Mouse (Mus musculus) kidney, adult 2 months (tissue): Measurements from ENCODE around the gene Foxp1. TPM values are rescaled to one million over a fixed set of nuclear protein-coding genes. Genes with fewer than 3 reads are reported as not detected.
A peak's percentile ranks its signal among the peaks of the same experiment; 100 is the strongest.

ENCODE experiments used
- DNase-seq: peaks from one replicate; pipeline ENCODE4 v3.0.0; 2021
- H3K27ac ChIP-seq: fragments of 200-500 bp; 2 replicates; pipeline ENCODE4 v1.5.1; 2012; ENCODE audit warnings: low read depth, low read length, control low read depth, inconsistent platforms; ENCODE audit not compliant: insufficient read depth
- H3K27me3 ChIP-seq: fragments of 200-500 bp; replicated peaks from 2 replicates; pipeline ENCODE4 v1.6.1; 2012; ENCODE audit warnings: mild to moderate bottlenecking, moderate library complexity, low read length, inconsistent platforms; ENCODE audit not compliant: control insufficient read depth, insufficient read depth
- H3K36me3 ChIP-seq: fragments of 200-500 bp; 2 replicates; pipeline ENCODE4 v1.6.1; 2012; ENCODE audit warnings: mild to moderate bottlenecking, moderate library complexity, low read length, inconsistent platforms; ENCODE audit not compliant: control insufficient read depth, insufficient read depth
- H3K4me1 ChIP-seq: fragments of 200-500 bp; 2 replicates; pipeline ENCODE4 v1.6.1; 2011; ENCODE audit warnings: low read length; ENCODE audit not compliant: control insufficient read depth, insufficient read depth
- H3K4me3 ChIP-seq: fragments of 200-500 bp; 2 replicates; pipeline ENCODE4 v1.5.1; 2011; ENCODE audit warnings: mild to moderate bottlenecking, low read depth, low read length, control low read depth; ENCODE audit not compliant: insufficient read depth
- CTCF ChIP-seq: fragments of 200-500 bp; conservative IDR thresholded peaks from 2 replicates; pipeline ENCODE4 v1.5.1; 2011; ENCODE audit warnings: low read depth, mild to moderate bottlenecking, control low read depth, low read length, moderate library complexity, mixed read lengths; ENCODE audit not compliant: insufficient read depth, insufficient read length
- POLR2A ChIP-seq: fragments of 200-500 bp; IDR thresholded peaks from one replicate; pipeline ENCODE4 v1.6.1; 2011; ENCODE audit warnings: low read depth, low read length, control low read depth
- WGBS: fragments of 180-500 bp; shearing (Covaris S2); methylation state at CpG from one replicate; pipeline ENCODE4 v1.1.7; 2018; 5-methylcytosine and 5-hydroxymethylcytosine counted together
- polyA plus RNA-seq: library from polyadenylated mRNA; depleted of rRNA; stranded (reverse); fragments of >200 nt; gene quantifications from 2 replicates; pipeline ENCODE4 v1.2.3, GENCODE M21; 2012

Gene Foxp1
- polyA plus RNA-seq, 1 experiment, result 32.8 TPM

DNA sequence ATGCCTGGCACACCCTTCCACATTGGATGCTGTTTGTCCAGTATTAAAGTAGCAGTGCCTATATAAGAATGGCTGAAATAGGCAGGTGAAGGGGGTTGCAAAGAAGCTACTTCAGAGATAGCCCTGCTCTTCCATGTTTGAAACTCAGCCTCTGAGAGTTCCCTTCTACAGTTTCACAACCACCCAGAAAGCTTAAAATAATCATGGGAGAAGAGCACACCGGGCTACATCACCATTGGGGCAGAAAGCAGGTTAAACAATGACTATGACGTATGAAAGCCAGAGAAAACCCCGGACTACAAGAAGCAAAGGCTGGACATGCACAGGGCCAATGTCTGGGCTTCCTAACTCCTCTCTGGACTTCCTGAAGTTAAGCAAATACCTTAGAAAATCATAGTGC, 250.3 kb downstream of the Foxp1 start:
- H3K27ac ChIP-seq, result no peak overlapping the region
- no peaks in the 10 kb centered on the region for H3K27me3 ChIP-seq
- TF ChIP-seq CTCF (no peak), POLR2A (no peak)
- H3K4me3 ChIP-seq, result no peak overlapping the region
- H3K4me1 ChIP-seq, result peaks cover 19% of the 10 kb centered on the region
- H3K36me3 ChIP-seq, result no peaks in the 10 kb centered on the region
- peak; percentile 41 for DNase-seq
- 39% methylated on average over 3 of the region's 3 CpGs for WGBS

DNA sequence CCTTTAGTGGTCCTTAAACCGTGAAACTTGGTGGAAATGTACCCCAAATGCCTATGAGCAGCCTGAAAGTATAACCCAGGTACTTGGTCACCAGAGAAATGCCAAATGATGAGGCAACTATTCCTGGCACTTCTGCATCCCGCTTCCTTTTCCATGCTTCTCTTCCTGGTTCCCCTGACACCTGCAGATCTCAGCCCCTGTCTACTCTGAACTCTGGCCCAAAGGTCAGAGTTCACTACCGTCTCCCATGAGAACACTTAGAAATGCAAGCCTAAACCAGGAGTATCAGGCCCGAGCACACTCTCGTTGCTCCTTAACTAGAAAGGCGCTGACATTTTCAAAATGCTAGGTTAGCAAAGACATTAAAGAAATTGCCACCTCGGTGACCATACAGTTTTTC, 250.8 kb downstream of the Foxp1 start:
- TF ChIP-seq CTCF (no peak), POLR2A (no peak)
- Histone ChIP-seq H3K4me1 (peaks cover 19% of the 10 kb centered on the region), H3K27me3 (no peaks in the 10 kb centered on the region), H3K4me3 (no peak overlapping the region), H3K36me3 (no peaks in the 10 kb centered on the region), H3K27ac (no peak overlapping the region)
- DNase-seq, result peak; percentile 56
- WGBS, result 56% methylated on average over 7 of the region's 7 CpGs

DNA sequence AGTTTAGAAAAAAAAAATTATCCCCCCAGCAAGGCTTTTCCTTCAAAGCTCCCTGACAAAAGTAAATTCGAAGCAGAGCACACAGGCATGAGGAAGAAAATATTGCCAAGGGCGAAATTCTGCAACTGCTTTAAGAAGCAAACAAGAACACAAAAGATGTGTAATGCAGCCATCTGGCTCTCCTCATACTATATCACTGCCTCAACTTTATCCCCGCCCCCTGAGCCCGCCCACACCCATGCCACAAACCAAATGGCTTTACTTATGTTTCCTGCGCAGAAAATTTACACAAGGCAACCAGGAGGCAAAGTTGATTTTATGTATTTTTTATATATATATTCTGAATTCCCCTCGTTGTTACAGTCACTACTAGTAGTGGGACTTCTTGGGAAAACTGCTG, 252.6 kb downstream of the Foxp1 start:
- Histone ChIP-seq H3K4me3 (no peak overlapping the region), H3K36me3 (no peaks in the 10 kb centered on the region), H3K27ac (no peak overlapping the region), H3K4me1 (peaks cover 19% of the 10 kb centered on the region), H3K27me3 (no peaks in the 10 kb centered on the region)
- DNase-seq, result no peak
- TF ChIP-seq POLR2A, result no peak
- no peak for TF ChIP-seq CTCF
- WGBS, result 73% methylated on average over 6 of the region's 6 CpGs

DNA sequence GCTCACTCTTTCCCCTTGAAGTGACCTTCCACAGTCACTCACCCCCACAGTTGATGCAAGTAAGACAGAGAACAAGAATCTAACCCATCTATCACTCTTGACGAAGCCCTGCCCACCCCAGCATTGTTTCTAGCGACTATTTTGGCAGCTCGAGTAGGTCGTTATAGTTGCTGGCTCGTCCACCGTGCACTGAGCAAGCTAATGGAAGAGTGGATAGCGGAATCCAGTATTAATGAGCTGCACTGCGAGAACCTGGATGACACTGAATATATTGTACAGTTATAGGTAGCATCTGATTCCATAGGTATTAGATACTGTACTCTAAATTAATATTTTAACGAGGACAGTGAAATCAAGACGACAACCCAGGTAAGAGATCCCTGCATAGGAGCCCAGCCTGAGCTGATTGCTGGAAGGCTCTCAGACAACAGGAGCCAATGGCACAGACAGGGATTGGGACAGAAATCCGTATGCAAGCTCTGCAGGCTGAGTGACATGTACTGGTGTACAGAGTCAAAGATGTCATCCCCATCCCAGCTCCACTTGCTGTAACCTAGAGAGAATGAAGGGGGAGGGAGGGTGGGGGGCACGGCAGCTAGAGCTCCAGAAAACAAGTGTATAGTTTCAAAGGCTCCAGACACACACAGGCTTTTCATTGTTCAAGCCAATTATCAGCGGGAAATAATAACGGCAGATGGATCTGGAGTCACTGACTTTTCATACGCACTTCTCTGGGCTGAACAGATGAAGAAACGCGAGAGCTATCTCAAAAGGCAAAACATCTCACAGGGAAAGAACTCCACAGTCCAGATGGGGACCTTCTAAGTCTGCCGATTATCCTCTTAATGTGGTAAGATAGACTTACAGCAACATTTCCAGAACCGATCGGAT, 254.1 kb downstream of the Foxp1 start:
- TF ChIP-seq POLR2A (no peak), CTCF (no peak)
- Histone ChIP-seq H3K4me1 (peaks cover 19% of the 10 kb centered on the region), H3K36me3 (no peaks in the 10 kb centered on the region), H3K27ac (no peak overlapping the region), H3K4me3 (no peak overlapping the region), H3K27me3 (no peaks in the 10 kb centered on the region)
- WGBS, result 83% methylated on average over 20 of the region's 20 CpGs
- DNase-seq, result no peak

DNA sequence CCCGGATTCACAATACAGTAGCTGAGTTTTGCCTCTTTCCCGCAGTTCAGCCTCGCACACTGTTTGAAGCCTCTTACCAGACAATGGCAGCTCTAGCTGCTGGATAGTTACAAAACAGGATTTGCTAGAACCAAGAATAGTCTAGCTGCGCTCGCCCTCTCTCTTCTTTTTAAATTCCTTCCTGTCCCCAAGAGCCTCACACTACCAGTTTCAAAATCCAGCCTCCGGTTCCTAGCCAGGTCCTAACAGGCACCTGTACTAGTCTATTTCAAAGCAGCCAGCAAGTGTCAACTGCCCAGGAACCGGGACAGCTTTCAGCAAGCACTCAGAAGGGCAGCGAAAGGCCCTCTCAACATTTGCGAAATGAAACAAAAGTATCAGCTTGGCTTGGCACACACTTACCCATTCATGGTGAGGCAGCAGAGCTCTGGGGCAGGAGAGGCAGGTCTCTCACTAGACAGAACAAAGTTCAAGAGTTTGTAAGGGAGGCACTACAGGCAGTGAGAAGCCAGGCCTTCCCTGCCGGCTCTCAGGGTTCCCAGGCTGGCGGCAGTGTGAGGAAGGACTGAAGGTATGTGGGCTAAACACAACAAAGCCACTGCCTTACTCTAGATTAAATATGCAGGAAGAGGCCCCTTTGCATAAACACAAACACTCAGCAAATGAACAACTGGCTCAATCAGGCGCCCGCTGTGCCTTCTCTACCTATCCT, 256.4 kb downstream of the Foxp1 start:
- Histone ChIP-seq H3K27ac (no peak overlapping the region; the same call in 1 of the 2 replicates), H3K4me1 (peaks cover 5% of the 10 kb centered on the region; the same call in 1 of the 2 replicates), H3K36me3 (no peaks in the 10 kb centered on the region), H3K27me3 (no peaks in the 10 kb centered on the region), H3K4me3 (peak overlapping the region; percentile 33)
- TF ChIP-seq CTCF (no peak), POLR2A (no peak)
- peak; percentile 80 for DNase-seq
- 32% methylated on average over 13 of the region's 13 CpGs for WGBS

DNA sequence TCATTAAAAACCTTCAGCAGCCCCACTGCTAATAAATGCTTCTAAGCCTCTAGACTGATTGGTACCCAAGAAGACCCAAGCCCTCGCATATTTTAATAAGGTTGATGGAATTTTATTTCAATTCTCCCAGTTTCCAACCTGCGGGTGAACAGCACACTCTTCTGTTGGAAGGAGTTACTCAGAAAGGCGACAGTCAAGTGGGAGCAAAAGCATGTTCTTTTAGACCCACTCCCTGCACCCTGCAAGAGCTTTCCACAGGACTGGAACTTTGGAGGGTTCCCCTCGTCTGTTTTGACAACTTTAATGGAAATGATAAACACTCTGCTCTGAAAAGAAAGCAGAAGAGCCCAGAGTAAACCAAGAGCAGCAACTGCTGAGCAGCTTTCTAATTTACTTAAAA, 257.3 kb downstream of the Foxp1 start:
- peaks cover 5% of the 10 kb centered on the region; the same call in 1 of the 2 replicates for H3K4me1 ChIP-seq
- H3K27ac ChIP-seq, result no peak overlapping the region
- no peak for DNase-seq
- 80% methylated on average over 4 of the region's 4 CpGs for WGBS
- TF ChIP-seq POLR2A (no peak), CTCF (no peak)
- H3K36me3 ChIP-seq, result no peaks in the 10 kb centered on the region
- H3K27me3 ChIP-seq, result no peaks in the 10 kb centered on the region
- no peak overlapping the region for H3K4me3 ChIP-seq
